Mouse (Mus musculus) heart, embryonic 11.5 days (tissue): ENCODE data around the gene Cnbd2. TPM values are rescaled to one million over a fixed set of nuclear protein-coding genes. Genes with fewer than 3 reads are reported as not detected.

Experiments
- ATAC-seq: fragments of 200-750 bp; cut with Nextera tagmentation; replicated peaks from 2 replicates; pipeline ENCODE4 v1.8.0; 2017; ENCODE audit warnings: moderate library complexity; ENCODE audit not compliant: insufficient number of reproducible peaks, low FRiP score, low TSS enrichment
- H3K27ac ChIP-seq: fragments of 300-500 bp; sonication (generic); 2 replicates; pipeline ENCODE4 v1.5.1; 2014; ENCODE audit warnings: mild to moderate bottlenecking, low read depth, low read length
- H3K27me3 ChIP-seq: fragments of 300-500 bp; sonication (generic); 2 replicates; pipeline ENCODE4 v1.6.1; 2014; ENCODE audit warnings: mild to moderate bottlenecking, low read length, mixed read lengths; ENCODE audit not compliant: control insufficient read depth, insufficient read depth
- H3K36me3 ChIP-seq: fragments of 300-500 bp; sonication (generic); 2 replicates; pipeline ENCODE4 v1.6.1; 2014; ENCODE audit warnings: mild to moderate bottlenecking, low read length, moderate library complexity, mixed read lengths; ENCODE audit not compliant: control insufficient read depth, insufficient read depth
- H3K4me1 ChIP-seq: fragments of 300-500 bp; sonication (generic); 2 replicates; pipeline ENCODE4 v1.6.1; 2014; ENCODE audit warnings: low read length; ENCODE audit not compliant: control insufficient read depth, insufficient read depth
- H3K4me2 ChIP-seq: fragments of 300-500 bp; sonication (generic); 2 replicates; pipeline ENCODE4 v1.6.1; 2014; ENCODE audit warnings: mild to moderate bottlenecking, moderate library complexity
- H3K4me3 ChIP-seq: fragments of 300-500 bp; sonication (generic); 2 replicates; pipeline ENCODE4 v1.5.1; 2014; ENCODE audit warnings: low read depth, low read length
- H3K9ac ChIP-seq: fragments of 300-500 bp; sonication (generic); 2 replicates; pipeline ENCODE4 v1.6.1; 2014; ENCODE audit warnings: mild to moderate bottlenecking, low read depth, low read length, moderate library complexity
- H3K9me3 ChIP-seq: fragments of 300-500 bp; sonication (generic); replicated peaks from 2 replicates; pipeline ENCODE4 v1.6.1; 2016; ENCODE audit warnings: low read length; ENCODE audit not compliant: control insufficient read depth
- WGBS: fragments of 180-500 bp; shearing (Covaris S2); extraction: QIAGEN DNeasy Blood & Tissue Kit; methylation state at CpG from one replicate; pipeline ENCODE4 v1.1.7; 2014; ENCODE audit not compliant: insufficient replicate concordance; 5-methylcytosine and 5-hydroxymethylcytosine counted together
- polyA plus RNA-seq: library from polyadenylated mRNA; unstranded; fragments of >200 nt; fragmentation: Nextera tagmentation; extraction: Ambion mirVana; gene quantifications from 2 replicates; pipeline ENCODE4 v1.2.1, GENCODE M21; 2014

The Cnbd2 gene
- polyA plus RNA-seq, 1 experiment from 2014 or later = 2.3 TPM

DNA sequence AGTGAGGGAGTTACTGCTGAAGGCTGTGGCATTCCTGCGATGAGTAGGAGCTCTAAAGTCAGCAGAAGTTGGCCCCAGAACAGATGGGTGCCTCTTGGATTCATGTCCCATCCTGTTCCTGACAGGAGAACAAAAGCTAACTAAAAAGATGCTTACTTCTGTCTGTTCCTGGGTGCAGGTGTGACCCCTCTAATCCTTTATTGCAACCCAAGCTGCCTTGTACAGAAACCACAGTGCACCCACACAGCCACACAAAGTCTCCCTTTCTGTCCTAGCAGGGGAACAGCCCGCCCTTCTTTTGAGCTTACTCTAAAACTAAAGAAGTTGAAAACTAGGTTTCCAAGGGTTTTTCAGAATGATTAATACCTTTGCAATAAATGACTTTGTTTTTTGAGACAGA is 23.9 kb upstream of the Cnbd2 start:
- Histone ChIP-seq H3K27me3 (no peaks in the 10 kb centered on the region), H3K4me2 (no peak overlapping the region), H3K27ac (no peak overlapping the region), H3K9ac (no peak overlapping the region), H3K4me1 (no peaks in the 10 kb centered on the region), H3K36me3 (peaks cover 7% of the 10 kb centered on the region; the same call in 1 of the 2 replicates), H3K4me3 (no peak overlapping the region), H3K9me3 (no peaks in the 10 kb centered on the region)
- ATAC-seq = no peak
- WGBS = 91% methylated on average over 2 of the region's 2 CpGs

DNA sequence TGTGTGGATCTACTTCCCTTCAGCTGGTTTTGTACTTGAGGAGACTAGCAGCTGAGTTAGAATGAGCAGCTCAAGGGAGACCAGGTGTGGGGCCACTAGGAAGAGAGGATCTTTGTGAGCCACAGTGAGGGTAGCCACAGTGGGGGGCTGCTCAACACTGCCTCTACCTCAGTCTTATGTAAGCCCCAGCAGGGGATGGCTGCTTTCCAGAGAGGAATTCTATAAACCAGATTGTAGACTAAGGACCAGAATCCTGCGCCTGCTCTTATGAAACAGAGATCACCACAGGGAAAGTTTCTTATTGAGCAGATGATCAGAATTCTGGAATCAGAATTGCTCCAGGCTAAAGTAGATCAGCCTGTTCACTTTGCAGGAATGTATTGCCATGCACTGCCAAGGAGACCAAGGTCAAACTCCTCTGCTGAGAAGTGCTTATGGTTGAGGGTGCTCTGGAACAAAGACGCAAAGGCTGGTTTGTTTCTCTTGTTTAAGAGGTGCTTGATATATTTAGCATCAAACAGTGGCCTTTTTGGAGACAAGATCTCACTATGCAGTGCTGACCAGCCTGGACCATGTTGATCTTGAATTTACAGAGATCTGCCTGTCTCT is 22.4 kb upstream of the Cnbd2 start:
- H3K4me2 ChIP-seq = no peak overlapping the region
- peak overlapping the region; percentile 51; the same call in 1 of the 2 replicates for H3K27ac ChIP-seq
- ATAC-seq = no peak
- H3K27me3 ChIP-seq = no peaks in the 10 kb centered on the region
- no peaks in the 10 kb centered on the region for H3K4me1 ChIP-seq
- H3K4me3 ChIP-seq = no peak overlapping the region
- no peaks in the 10 kb centered on the region for H3K9me3 ChIP-seq
- peak overlapping the region; percentile 22; the same call in 1 of the 2 replicates for H3K9ac ChIP-seq
- WGBS = 72% methylated on average over 2 of the region's 2 CpGs
- H3K36me3 ChIP-seq = peaks cover 10% of the 10 kb centered on the region; the same call in 1 of the 2 replicates

- Histone ChIP-seq H3K36me3 (peaks cover 10% of the 10 kb centered on the region; the same call in 1 of the 2 replicates), H3K4me1 (no peaks in the 10 kb centered on the region), H3K9me3 (no peaks in the 10 kb centered on the region), H3K27ac (no peak overlapping the region), H3K27me3 (no peaks in the 10 kb centered on the region), H3K9ac (no peak overlapping the region), H3K4me2 (no peak overlapping the region), H3K4me3 (no peak overlapping the region)
- 69% methylated on average over 1 of the region's 1 CpGs for WGBS
- no peak for ATAC-seq
These were observed 20.1 kb upstream of the Cnbd2 start for GRCm38 (mm10) chr2:156291998-156292397.

DNA sequence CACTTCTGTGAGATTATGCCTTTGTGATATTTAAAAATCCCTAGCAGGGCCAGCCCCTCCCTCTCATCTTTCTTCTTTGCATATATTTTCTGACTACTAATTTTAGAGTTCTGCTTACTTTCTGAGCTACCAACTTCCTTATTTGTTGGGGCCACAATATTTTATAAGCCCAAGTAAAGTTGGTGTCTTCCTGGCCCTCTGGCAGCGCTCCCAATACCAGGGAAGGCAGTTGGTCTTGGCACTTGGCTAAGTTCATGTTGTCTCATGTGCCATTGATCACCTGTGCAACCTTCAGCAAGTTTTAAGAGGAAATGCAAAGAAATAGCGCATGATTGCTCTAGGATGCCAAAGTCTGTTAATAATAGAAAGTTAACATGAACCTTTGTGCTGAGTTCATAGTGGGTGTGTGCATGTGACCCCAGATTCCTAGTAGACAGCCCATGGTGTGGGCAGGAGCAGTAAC is 16.5 kb upstream of the Cnbd2 start:
- WGBS = 94% methylated on average over 2 of the region's 2 CpGs
- H3K4me2 ChIP-seq = no peak overlapping the region
- peaks cover 4% of the 10 kb centered on the region; the same call in 1 of the 2 replicates for H3K4me1 ChIP-seq
- no peaks in the 10 kb centered on the region for H3K27me3 ChIP-seq
- no peak for ATAC-seq
- H3K4me3 ChIP-seq = no peak overlapping the region
- no peaks in the 10 kb centered on the region for H3K9me3 ChIP-seq
- H3K27ac ChIP-seq = no peak overlapping the region
- peaks cover 9% of the 10 kb centered on the region; the same call in 1 of the 2 replicates for H3K36me3 ChIP-seq
- no peak overlapping the region for H3K9ac ChIP-seq

- H3K9ac ChIP-seq = no peak overlapping the region
- H3K4me3 ChIP-seq = no peak overlapping the region
- H3K27me3 ChIP-seq = no peaks in the 10 kb centered on the region
- ATAC-seq = no peak
- peaks cover 4% of the 10 kb centered on the region; the same call in 1 of the 2 replicates for H3K4me1 ChIP-seq
- 90% methylated on average over 3 of the region's 3 CpGs for WGBS
- no peak overlapping the region for H3K4me2 ChIP-seq
- H3K36me3 ChIP-seq = 0 out of 2 replicates have a peak, but pooled peaks cover 7% of the 10 kb centered on the region
- H3K27ac ChIP-seq = no peak overlapping the region
- no peaks in the 10 kb centered on the region for H3K9me3 ChIP-seq
These were observed 15.9 kb upstream of the Cnbd2 start for GRCm38 (mm10) chr2:156296190-156296589.

GRCm38 (mm10) chr2:156297653-156298052 is 14.4 kb upstream of the Cnbd2 start:
- Histone ChIP-seq H3K4me1 (peaks cover 4% of the 10 kb centered on the region; the same call in 1 of the 2 replicates), H3K27me3 (no peaks in the 10 kb centered on the region), H3K27ac (no peak overlapping the region), H3K4me2 (no peak overlapping the region), H3K9ac (no peak overlapping the region), H3K4me3 (no peak overlapping the region), H3K9me3 (no peaks in the 10 kb centered on the region), H3K36me3 (peaks cover 7% of the 10 kb centered on the region; the same call in 1 of the 2 replicates)
- WGBS = 69% methylated on average over 3 of the region's 3 CpGs
- no peak; the same call in 1 of the 2 replicates for ATAC-seq

DNA sequence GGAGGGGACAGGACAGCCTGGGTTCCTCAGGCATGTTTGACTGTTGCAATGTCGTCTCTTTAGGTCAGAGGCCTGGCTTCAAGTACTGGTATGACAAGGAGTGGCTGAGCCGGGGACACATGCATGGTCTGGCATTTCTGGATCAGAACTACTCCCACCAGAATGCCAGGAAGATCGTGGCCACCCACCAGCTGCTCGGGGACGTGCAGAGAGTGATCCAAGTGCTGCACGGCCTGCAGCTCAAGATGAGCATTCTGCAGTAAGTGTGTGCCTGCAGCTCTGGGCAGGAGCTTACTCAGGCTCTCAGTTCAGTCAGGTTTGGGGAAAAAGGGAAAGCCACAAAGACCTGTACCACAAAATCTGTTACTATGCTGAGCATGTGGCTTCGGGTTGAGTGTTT is 13.6 kb upstream of the Cnbd2 start:
- H3K27ac ChIP-seq = no peak overlapping the region; the same call in 1 of the 2 replicates
- ATAC-seq = no peak
- WGBS = 87% methylated on average over 7 of the region's 7 CpGs

GRCm38 (mm10) chr2:156302063-156302462 is 10.0 kb upstream of the Cnbd2 start:
- no peak overlapping the region for H3K4me2 ChIP-seq
- no peaks in the 10 kb centered on the region for H3K9me3 ChIP-seq
- no peaks in the 10 kb centered on the region for H3K27me3 ChIP-seq
- peaks cover 4% of the 10 kb centered on the region; the same call in 1 of the 2 replicates for H3K4me1 ChIP-seq
- H3K4me3 ChIP-seq = no peak overlapping the region
- no peak for ATAC-seq
- no peak overlapping the region for H3K27ac ChIP-seq
- WGBS = 84% methylated on average over 4 of the region's 4 CpGs
- H3K9ac ChIP-seq = no peak overlapping the region
- H3K36me3 ChIP-seq = peaks cover 11% of the 10 kb centered on the region

More for the DNA sequence above, 13.6 kb upstream of the Cnbd2 start:
- Histone ChIP-seq H3K9me3 (no peaks in the 10 kb centered on the region), H3K4me1 (peaks cover 4% of the 10 kb centered on the region; the same call in 1 of the 2 replicates), H3K9ac (no peak overlapping the region), H3K4me3 (no peak overlapping the region), H3K36me3 (peaks cover 8% of the 10 kb centered on the region), H3K27me3 (no peaks in the 10 kb centered on the region), H3K4me2 (no peak overlapping the region)

- peaks cover 11% of the 10 kb centered on the region for H3K36me3 ChIP-seq
- ATAC-seq = no peak
These were observed 7.7 kb upstream of the Cnbd2 start for GRCm38 (mm10) chr2:156304351-156304750.

More at GRCm38 (mm10) chr2:156304351-156304750, 7.7 kb upstream of the Cnbd2 start:
- WGBS = 85% methylated on average over 4 of the region's 4 CpGs
- H3K4me3 ChIP-seq = no peak overlapping the region
- H3K9me3 ChIP-seq = no peaks in the 10 kb centered on the region
- H3K27me3 ChIP-seq = no peaks in the 10 kb centered on the region
- no peak overlapping the region for H3K4me2 ChIP-seq
- H3K27ac ChIP-seq = no peak overlapping the region
- H3K4me1 ChIP-seq = no peaks in the 10 kb centered on the region
- no peak overlapping the region for H3K9ac ChIP-seq
